Comparison of ENCODE assay signal across 15 mouse cellular contexts in the genomic region with DNA sequence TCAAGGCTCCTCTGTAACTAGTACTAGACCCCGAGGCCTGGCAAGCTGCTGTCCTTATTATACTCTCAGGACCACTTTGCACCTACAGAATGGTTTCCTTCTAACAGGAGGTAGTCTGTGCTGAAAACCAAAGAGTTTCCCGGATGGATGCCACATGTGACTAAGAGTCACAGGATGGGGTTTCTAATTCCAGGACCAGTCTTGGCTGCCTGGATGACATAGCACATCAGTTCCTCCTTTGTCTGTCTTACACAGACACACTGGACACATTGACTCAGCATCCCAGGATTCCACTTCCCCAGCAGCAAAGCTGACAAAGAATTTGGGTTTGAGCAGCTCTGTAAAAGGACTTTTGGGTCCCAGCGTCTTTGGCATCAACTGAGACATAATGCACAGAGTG. TPM values are rescaled to one million over a fixed set of nuclear protein-coding genes. Genes with fewer than 3 reads are reported as not detected.
DNase-seq lines count a peak whose midpoint lies in the region; ATAC-seq and TF ChIP-seq lines count a peak whose summit lies in the region.
"Had no signal": no experiment of that assay in that cellular context is flagged by ENCODE, and none has a peak within 500 bp of the region (broad histone marks: within the 10 kb centered on the region; RNA-seq: fewer than 3 reads in every experiment).

No protein-coding gene starts in this region.

- peaks cover 77% of the 10 kb centered on the region for H3K79me2 ChIP-seq in macrophage (ENCODE audit: inconsistent target)

- H3K27ac ChIP-seq in heart, embryonic 10.5 days, result peak overlapping the region; percentile 56; the same call in 1 of the 2 replicates
- H3K27ac ChIP-seq in liver, embryonic 12.5 days, result 0 out of 2 replicates have a peak overlapping the region, but pooled peaks have one; percentile 10
- no peak overlapping the region for H3K27ac ChIP-seq in liver, embryonic 11.5 days (ENCODE audit: low read depth, low read length)
- H3K27ac ChIP-seq in cortical plate, adult 2 months (ENCODE audit: insufficient read depth, low read length), result peak overlapping the region; percentile 17; the same call in 1 of the 2 replicates
- H3K27ac ChIP-seq in macrophage, result peak overlapping the region; percentile 99
- H3K27ac ChIP-seq: neural tube, embryonic 12.5 days had no signal

- 72% methylated on average over 3 of the region's 3 CpGs for WGBS in heart, embryonic 10.5 days
- 56% methylated on average over 3 of the region's 3 CpGs for WGBS in liver, embryonic 12.5 days (ENCODE audit: insufficient replicate concordance)
- 69% methylated on average over 3 of the region's 3 CpGs for WGBS in liver, embryonic 11.5 days
- WGBS in macrophage (ENCODE audit: missing documents), result 42% methylated on average over 3 of the region's 3 CpGs

- no peak overlapping the region for H3K9ac ChIP-seq in liver, embryonic 12.5 days
- no peak overlapping the region for H3K9ac ChIP-seq in liver, embryonic 11.5 days (ENCODE audit: low read depth, low read length)
- H3K9ac ChIP-seq: neural tube, embryonic 12.5 days had no signal

- no peak for TF ChIP-seq CTCF in cortical plate, adult 2 months (IDR thresholded peaks at IDR 0.05; ENCODE audit: extremely low read depth, insufficient read depth, low read length)

- no peak overlapping the region for H3K4me2 ChIP-seq in liver, embryonic 12.5 days
- no peak overlapping the region for H3K4me2 ChIP-seq in liver, embryonic 11.5 days
- H3K4me2 ChIP-seq: midbrain, embryonic 11.5 days; neural tube, embryonic 12.5 days had no signal

- H3K36me3 ChIP-seq in heart, embryonic 10.5 days, result peaks cover 5% of the 10 kb centered on the region; the same call in 1 of the 2 replicates
- H3K36me3 ChIP-seq in liver, embryonic 12.5 days, result no peaks in the 10 kb centered on the region
- H3K36me3 ChIP-seq in liver, embryonic 11.5 days (ENCODE audit: control insufficient read depth, insufficient read depth, low read length), result no peaks in the 10 kb centered on the region
- peaks cover 15% of the 10 kb centered on the region; the same call in 1 of the 2 replicates for H3K36me3 ChIP-seq in macrophage (ENCODE audit: inconsistent target)

- TF ChIP-seq POLR2A in cortical plate, adult 2 months (IDR thresholded peaks at IDR 0.05; ENCODE audit: extremely low read depth, insufficient read depth, low read length), result no peak

- no peak for ATAC-seq in liver, embryonic 12.5 days
- no peak for ATAC-seq in liver, embryonic 11.5 days (replicated peaks; ENCODE audit: low FRiP score)
- ATAC-seq in activated CD4-positive, CD25-positive, alpha-beta regulatory T cell, adult 4 months, result no peak

- DNase-seq in heart, embryonic 10.5 days (ENCODE audit: low spot score), result no peak
- no peak for DNase-seq in heart, postnatal 4 days
- no peak for DNase-seq in liver, embryonic 11.5 days (ENCODE audit: low spot score)
- no peak for DNase-seq in urinary bladder, postnatal 10 days (ENCODE audit: low spot score)
- DNase-seq: adrenal gland, postnatal 10 days; cerebellum, adult 11-12 months; embryo, embryonic 11 days; lung, adult 18-20 months; thymus, postnatal 14 days had no signal

- no peaks in the 10 kb centered on the region for H3K9me3 ChIP-seq in heart, embryonic 10.5 days
- no peaks in the 10 kb centered on the region for H3K9me3 ChIP-seq in liver, embryonic 12.5 days (replicated peaks)
- H3K9me3 ChIP-seq in liver, embryonic 11.5 days (ENCODE audit: control insufficient read depth, low read length), result no peaks in the 10 kb centered on the region
- H3K9me3 ChIP-seq: neural tube, embryonic 12.5 days had no signal

- no peak overlapping the region for H3K4me3 ChIP-seq in heart, embryonic 10.5 days
- no peak overlapping the region for H3K4me3 ChIP-seq in liver, embryonic 12.5 days
- H3K4me3 ChIP-seq in liver, embryonic 11.5 days (ENCODE audit: low read depth, low read length), result no peak overlapping the region
- H3K4me3 ChIP-seq in cortical plate, adult 2 months (ENCODE audit: insufficient read depth, low read length), result no peak overlapping the region
- H3K4me3 ChIP-seq in macrophage (ENCODE audit: inconsistent target), result no peak overlapping the region
- H3K4me3 ChIP-seq: neural tube, embryonic 12.5 days had no signal

- peaks cover 53% of the 10 kb centered on the region for H3K4me1 ChIP-seq in heart, embryonic 10.5 days
- H3K4me1 ChIP-seq in liver, embryonic 12.5 days, result peaks cover 12% of the 10 kb centered on the region; the same call in 1 of the 2 replicates
- H3K4me1 ChIP-seq in liver, embryonic 11.5 days (replicated peaks; ENCODE audit: control insufficient read depth, insufficient read depth, low read length), result peaks cover 3% of the 10 kb centered on the region
- H3K4me1 ChIP-seq in cortical plate, adult 2 months (ENCODE audit: control insufficient read depth, insufficient read depth, low read length), result peaks cover 4% of the 10 kb centered on the region; the same call in 1 of the 2 replicates

- H3K27me3 ChIP-seq in heart, embryonic 10.5 days (ENCODE audit: insufficient read depth, poor library complexity, severe bottlenecking), result no peaks in the 10 kb centered on the region
- no peaks in the 10 kb centered on the region for H3K27me3 ChIP-seq in liver, embryonic 12.5 days (replicated peaks)
- peaks cover 3% of the 10 kb centered on the region; the same call in 1 of the 2 replicates for H3K27me3 ChIP-seq in liver, embryonic 11.5 days (replicated peaks; ENCODE audit: control insufficient read depth, insufficient read depth, low read length)

RNA-seq across cellular contexts. Expression of gene Nrp2, which starts 17.1 kb away (rescaled TPM):
- 7.0 and 18.0 TPM in 2 replicates for polyA plus RNA-seq in heart, embryonic 10.5 days (2016; fragmentation: Nextera tagmentation; extraction: Ambion mirVana)
- total RNA-seq in heart, postnatal 4 days (2021), result 10 to 100 TPM; 44.7 to 50.9 TPM
- 2.0 and 2.5 TPM in 2 replicates for polyA plus RNA-seq in liver, embryonic 12.5 days (2016; fragmentation: Nextera tagmentation; extraction: Ambion mirVana)
- 5.2 and 6.2 TPM in 2 replicates for polyA plus RNA-seq in liver, embryonic 11.5 days (2014; fragmentation: Nextera tagmentation; extraction: Ambion mirVana)
- 7.7 and 8.8 TPM in 2 replicates for polyA plus RNA-seq in cortical plate, adult 2 months (2012; rRNA removed)
- total RNA-seq in macrophage (2018; cell fraction: chromatin; rRNA removed), result 1,000 to 10,000 TPM in 6 of 26 experiments, 100 to 1,000 TPM in 20; 275 to 1,404 (median 593) TPM
- total RNA-seq in macrophage (2018; cell fraction: cytosol; rRNA removed), result 100 to 1,000 TPM; 170 to 422 (median 277) TPM
- 1,000 to 10,000 TPM in 1 of 26 experiments, 100 to 1,000 TPM in 25; 397 to 1,005 (median 731) TPM for total RNA-seq in macrophage (2018; cell fraction: nucleus; rRNA removed)
- polyA plus RNA-seq in macrophage (2018), result 145 to 272 TPM (median 160 TPM) in 3 replicates
- polyA plus RNA-seq in activated CD4-positive, CD25-positive, alpha-beta regulatory T cell, adult 4 months (2017; shearing (Covaris generic)), result under 1 TPM in 1 of 2 experiments, not detected in 1; 0.19 TPM
